Mouse (Mus musculus): ENCODE data around the gene Il1rl2.

GRCm38 (mm10) chr1:40282394-40282793 is 42.0 kb upstream of the Il1rl2 start:
- TF ChIP-seq CTCF (IDR thresholded peaks at IDR 0.05; ENCODE audit: control insufficient read depth, insufficient read depth, insufficient replicate concordance, low read depth, low read length) (no peak), POLR2A (IDR thresholded peaks at IDR 0.05; ENCODE audit: control insufficient read depth, low read depth, low read length) (no peak)
